Mouse (Mus musculus) gastrocnemius, postnatal 10 days (tissue): Measurements from ENCODE around the gene Usp28. TPM values are rescaled to one million over a fixed set of nuclear protein-coding genes. Genes with fewer than 3 reads are reported as not detected.
"Not testable (repeated sequence)": the region's sequence is repeated elsewhere in the genome, so short reads cannot be mapped to it uniquely, and the experiment has no call there.

Experiments used
- DNase-seq: peaks from one replicate; pipeline ENCODE4 v3.0.0; 2021; ENCODE audit warnings: mixed read lengths
- long read RNA-seq, 2 experiments: library from polyadenylated mRNA; stranded (forward); transcript quantifications; one replicate each; pipeline ENCODE4 v2.0.0; 2021
- total RNA-seq, 2 experiments: library from RNA; stranded (reverse); gene quantifications; 2 replicates each; pipeline ENCODE4 v1.2.3; 2021

The Usp28 gene
- total RNA-seq: 100 to 1,000 TPM; 115 to 131 TPM
- long read RNA-seq, experiment 1, full-length matches to known transcripts: 1 of 138 reads
- long read RNA-seq, experiment 1, partial matches to known transcripts: 20 of 138 reads
- long read RNA-seq, experiment 1, other reads (novel, unspliced or antisense): 117 of 138 reads
- long read RNA-seq, experiment 2, full-length matches to known transcripts: 1 of 116 reads
- long read RNA-seq, experiment 2, partial matches to known transcripts: 21 of 116 reads
- long read RNA-seq, experiment 2, other reads (novel, unspliced or antisense): 94 of 116 reads

DNA sequence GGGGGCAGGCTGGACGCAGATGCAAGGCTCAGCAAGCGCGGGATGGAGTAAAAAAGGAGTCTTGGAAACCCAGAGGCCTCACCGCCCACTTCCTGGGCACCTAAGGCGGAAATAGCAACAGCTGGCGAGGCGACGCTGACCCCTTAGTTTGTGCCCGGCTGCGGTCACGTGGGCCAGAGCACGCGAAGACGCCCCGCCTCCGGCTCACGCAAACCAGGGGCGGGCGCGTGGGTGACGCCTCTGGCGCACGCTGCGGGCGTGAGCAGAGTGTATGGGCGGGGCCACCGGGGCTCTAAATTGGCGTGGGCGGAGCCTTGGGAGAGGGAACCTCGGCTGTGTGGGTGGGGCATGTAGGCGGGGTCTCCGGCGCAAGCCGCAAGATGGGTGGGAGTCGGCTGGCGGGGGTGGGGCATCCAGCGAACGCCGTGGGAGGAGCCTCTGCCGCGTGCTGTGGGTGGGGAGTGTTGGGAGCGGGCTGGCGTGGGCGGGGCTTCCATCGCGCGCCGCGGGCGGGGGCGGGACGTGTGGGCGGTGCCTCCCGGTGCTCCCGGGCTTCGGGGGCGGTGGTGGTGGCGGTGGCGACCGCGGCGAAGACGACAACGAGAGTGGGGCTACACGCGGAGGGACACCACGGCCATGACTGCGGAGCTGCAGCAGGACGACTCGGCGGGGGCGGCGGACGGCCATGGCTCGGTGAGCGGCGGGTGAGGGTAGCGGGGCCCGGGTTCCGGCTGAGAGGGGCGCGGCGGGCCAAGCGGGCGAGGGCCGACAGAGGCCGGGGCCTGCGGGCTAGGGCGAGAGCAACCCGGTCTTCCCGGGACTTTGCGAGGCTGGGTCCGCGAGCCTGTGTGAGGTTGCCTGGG is at the start of gene Usp28:
Gene Usp28 (plus strand): TSS at position 531 of the 863 bp plus-strand sequence.
- peak; percentile 99 for DNase-seq

DNA sequence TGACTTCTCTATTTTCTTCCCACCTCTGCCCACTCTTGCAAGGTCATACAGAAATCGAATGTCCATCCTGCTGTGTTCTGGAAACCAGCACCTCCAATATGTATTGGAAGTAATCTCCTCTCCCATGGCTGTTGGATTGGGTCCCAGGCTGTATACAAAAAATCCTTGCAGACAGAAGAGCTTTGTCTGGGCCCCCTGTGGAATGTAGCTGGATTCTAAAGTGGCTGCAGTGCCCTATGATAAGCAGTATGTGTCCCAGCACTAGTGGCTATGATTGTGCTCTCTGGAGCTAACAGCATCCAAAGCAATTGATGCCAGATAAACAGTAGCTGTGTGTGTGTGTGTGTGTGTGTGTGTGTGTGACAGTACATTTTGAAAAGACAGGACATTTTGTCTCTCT is 42.8 kb upstream of the Usp28 start:
- no peak for DNase-seq

DNA sequence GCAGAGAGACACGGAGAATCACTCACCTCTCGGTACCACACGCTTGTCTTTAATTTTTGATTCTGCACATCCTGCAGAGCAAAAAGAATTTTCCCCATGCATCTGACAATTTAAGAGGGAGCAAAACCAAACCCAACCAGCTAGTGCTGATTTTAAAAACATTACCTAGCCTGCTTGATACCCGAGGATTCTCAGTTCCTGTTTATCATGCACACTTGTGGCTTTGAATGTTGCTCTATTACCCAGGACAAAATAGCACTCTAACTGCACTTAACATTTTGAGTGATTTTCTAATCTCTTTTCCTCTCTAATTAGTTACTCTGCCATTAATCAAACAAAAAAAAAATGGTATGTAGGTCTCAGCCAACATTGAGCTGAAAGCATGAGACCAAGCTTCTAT is 37.6 kb upstream of the Usp28 start:
- no peak for DNase-seq

DNA sequence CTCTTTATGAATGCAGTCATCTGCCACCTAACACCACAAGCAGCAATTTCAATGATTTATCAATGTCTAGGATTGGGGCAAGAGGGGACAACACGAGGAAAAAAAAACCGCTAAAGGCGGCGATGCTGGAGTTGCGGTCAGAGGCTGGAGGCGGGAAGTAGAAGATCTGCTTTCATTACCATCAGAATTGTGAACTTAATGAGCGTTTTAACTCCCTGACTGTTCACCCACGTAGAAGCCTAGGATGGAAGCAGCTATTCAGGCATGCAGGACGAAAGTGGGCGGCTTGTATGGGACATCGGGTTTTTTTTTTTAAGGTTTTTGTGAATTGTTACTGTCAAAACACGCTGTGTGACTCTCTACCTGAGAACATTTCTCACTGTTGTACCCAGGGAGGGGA is 23.9 kb upstream of the Usp28 start:
- no peak for DNase-seq

GRCm38 (mm10) chr9:48962131-48962530 is 23.0 kb upstream of the Usp28 start:
- no peak for DNase-seq

GRCm38 (mm10) chr9:48964587-48965040 is 20.6 kb upstream of the Usp28 start, which contains the start of gene Htr3b:
Htr3b (minus strand) TSS chr9:48964990.
- peak; percentile 6 for DNase-seq

GRCm38 (mm10) chr9:48972494-48972893 is 12.7 kb upstream of the Usp28 start:
- peak; percentile 36 for DNase-seq

GRCm38 (mm10) chr9:48976661-48977355 is 8.4 kb upstream of the Usp28 start:
- DNase-seq: no peak

- no peak for DNase-seq
Measured at GRCm38 (mm10) chr9:48980371-48980770, 4.8 kb upstream of the Usp28 start.

- DNase-seq: no peak
Measured at GRCm38 (mm10) chr9:48980781-48981180, 4.4 kb upstream of the Usp28 start.

- DNase-seq: no peak
Measured at GRCm38 (mm10) chr9:48981827-48982226, 3.3 kb upstream of the Usp28 start.

GRCm38 (mm10) chr9:48983801-48984200 is 1.4 kb upstream of the Usp28 start:
- not testable (repeated sequence) for DNase-seq

DNA sequence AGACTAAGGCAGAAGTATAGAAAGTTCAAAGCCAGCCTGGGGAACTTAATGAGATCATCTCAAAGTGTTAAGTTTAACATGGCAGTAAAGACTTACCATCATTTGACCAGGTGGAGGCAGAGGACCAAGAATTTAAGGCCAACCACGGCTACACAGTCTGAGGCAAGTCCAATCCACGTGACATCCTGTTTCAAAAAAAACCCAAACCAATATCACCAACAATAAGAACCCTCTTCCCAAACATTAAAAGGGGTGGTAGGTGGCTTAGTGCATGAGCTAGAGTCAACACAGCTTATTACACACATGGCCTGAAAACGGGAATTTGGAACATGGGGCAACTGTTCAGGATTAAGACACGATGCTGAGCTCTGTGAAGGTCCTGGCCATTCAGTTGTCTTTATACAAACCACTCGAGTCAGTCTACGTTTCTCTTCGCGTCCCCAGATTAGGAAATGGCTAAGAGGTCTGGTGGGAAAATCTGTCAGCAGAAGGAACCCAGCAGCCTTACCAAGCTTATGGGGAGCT is 793 bp upstream of the Usp28 start:
- no peak for DNase-seq

DNA sequence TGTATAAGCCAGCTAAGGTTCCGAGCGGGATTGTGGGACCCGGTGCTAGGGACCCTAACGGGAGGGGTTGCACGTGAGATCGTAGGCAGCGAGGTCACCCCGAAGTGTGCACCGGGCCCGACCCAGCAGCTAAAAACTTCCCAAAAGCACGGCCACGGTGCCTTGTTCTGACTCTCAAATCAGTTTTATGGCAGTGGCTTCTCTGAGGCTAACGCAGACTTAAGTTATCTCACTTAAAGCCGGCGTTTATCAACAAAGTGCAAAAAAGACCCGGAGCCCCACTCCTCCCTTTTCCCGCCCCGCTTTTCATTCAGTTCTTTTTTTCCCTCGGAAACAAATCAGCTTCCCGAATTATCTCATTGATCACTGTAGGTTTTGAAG is 523 bp downstream of the Usp28 start:
- DNase-seq: no peak

- peak; percentile 21 for DNase-seq
Measured at GRCm38 (mm10) chr9:48986616-48987141, 1.5 kb downstream of the Usp28 start.

DNA sequence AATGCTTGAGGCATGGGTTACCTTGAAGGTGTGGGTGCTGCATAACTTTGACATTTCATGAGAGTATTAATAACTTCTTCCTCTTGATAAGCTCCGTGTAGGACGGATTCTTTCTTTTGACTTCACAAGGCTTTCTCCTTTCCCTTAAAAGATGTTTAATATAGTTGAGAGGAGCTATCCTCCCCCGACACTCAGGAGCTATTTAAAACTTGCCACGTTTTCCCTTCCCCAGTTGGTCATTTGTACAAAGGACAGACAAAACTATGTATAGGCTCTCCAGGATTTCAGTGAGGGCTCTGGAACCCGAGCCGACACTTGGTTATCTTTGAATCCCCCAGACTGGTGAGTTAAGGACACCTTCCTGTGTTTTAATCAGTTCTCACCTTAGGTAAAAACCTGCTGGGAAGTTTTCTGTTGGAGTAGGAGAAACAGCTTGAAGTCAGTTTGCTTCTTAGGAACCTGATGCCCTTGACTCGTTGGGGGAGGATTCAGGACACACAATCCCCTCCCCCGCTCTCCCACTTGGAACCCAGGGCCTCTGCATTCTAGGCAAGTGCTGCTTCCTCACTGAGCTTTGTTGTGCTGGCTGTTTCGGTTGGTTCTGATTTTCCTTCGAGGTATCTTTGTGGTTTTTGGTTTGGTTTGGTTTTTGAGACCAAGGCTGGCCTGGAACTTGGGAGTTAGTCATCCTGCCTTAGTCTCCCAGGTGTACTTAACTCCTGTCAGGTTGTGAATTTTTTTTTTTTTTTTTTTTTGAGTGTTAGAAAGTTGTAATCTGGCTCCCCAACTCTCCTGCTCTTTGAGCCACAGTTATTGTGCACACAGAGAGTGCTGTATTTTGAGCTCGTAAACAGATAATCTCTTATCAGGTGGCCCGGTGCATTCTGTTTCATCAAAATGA is 2.3 kb downstream of the Usp28 start:
- DNase-seq: no peak

DNA sequence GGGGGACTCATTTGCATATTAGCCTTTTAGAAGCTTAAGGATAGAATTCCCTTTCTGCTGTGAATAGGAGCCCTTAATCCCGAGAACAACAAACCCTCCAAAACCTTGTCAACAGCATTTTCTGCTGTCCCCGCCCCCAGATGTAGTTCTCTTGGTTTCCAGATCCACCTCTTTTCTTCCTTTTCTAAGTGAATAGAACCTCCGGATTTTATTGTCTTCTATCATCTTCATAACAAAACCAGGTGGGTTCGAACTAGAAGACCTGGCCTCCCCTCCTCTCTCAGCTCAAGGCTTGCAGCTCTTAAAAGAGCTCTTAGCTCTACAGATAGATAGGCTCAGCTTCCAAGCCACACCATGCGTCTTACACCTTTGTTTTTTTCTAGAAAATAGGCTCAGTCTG is 6.5 kb downstream of the Usp28 start:
- no peak for DNase-seq

GRCm38 (mm10) chr9:48994779-48995178 is 9.6 kb downstream of the Usp28 start:
- no peak for DNase-seq

DNA sequence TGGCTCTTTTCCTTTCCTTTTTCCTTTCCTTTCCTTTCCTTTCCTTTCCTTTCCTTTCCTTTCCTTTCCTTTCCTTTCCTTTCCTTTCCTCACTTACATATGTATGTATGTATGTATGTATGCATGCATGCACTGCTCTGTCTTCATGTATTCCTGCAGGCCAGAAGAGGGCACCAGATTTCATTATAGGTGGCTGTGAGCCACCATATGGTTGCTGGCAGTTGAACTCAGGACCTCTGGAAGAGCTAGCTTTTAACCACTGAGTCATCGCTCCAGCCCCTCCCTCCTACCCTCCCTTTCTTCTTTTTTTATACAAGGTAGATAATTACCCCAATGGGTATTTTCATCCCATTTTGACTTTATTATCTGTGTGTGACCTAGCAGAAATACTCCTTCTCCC is 10.6 kb downstream of the Usp28 start:
- no peak for DNase-seq

- DNase-seq: no peak
Measured at GRCm38 (mm10) chr9:48999256-48999655, 14.1 kb downstream of the Usp28 start.

- no peak for DNase-seq
Measured at GRCm38 (mm10) chr9:49015824-49016223, 30.6 kb downstream of the Usp28 start.
